Mouse (Mus musculus) inflammation-experienced regulatory T-cells, adult 6 months (primary cell): ENCODE measurements around the gene Hnrnpll. TPM values are rescaled to one million over a fixed set of nuclear protein-coding genes. Genes with fewer than 3 reads are reported as not detected.

Experiments
- ATAC-seq: one replicate; pipeline ENCODE4 v1.8.0; 2017
- polyA plus RNA-seq, 3 experiments: library from polyadenylated mRNA; unstranded; fragments of 100-300 nt; shearing (Covaris generic); gene quantifications; one replicate each; pipeline ENCODE4 v1.2.1; 2017

Hnrnpll gene
- polyA plus RNA-seq, 3 experiments from 2014 or later: 30.8 to 34.3 (median 33.4) TPM

GRCm38 (mm10) chr17:79998986-79999385 is 63.1 kb downstream of the Hnrnpll start:
- ATAC-seq: no peak

- ATAC-seq: no peak
Observed at GRCm38 (mm10) chr17:79995091-79995691, 66.9 kb downstream of the Hnrnpll start.

DNA sequence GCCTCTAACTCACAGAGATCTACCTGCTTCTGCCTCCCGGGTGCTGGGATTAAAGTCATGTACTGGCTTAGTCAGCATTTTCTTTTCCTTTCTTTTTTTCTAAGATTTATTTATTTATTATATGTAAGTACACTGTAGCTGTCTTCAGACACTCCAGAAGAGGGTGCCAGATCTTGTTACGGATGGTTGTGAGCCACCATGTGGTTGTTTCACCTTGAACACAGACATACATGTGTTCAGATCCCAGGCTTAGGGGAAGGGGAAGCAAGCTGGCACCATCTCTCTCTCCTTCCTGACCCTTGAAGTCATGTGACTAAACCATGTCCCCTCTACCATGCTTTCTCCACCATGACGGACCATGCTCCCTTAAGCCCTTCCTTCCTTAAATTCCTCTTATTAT is 70.0 kb downstream of the Hnrnpll start:
- no peak for ATAC-seq

DNA sequence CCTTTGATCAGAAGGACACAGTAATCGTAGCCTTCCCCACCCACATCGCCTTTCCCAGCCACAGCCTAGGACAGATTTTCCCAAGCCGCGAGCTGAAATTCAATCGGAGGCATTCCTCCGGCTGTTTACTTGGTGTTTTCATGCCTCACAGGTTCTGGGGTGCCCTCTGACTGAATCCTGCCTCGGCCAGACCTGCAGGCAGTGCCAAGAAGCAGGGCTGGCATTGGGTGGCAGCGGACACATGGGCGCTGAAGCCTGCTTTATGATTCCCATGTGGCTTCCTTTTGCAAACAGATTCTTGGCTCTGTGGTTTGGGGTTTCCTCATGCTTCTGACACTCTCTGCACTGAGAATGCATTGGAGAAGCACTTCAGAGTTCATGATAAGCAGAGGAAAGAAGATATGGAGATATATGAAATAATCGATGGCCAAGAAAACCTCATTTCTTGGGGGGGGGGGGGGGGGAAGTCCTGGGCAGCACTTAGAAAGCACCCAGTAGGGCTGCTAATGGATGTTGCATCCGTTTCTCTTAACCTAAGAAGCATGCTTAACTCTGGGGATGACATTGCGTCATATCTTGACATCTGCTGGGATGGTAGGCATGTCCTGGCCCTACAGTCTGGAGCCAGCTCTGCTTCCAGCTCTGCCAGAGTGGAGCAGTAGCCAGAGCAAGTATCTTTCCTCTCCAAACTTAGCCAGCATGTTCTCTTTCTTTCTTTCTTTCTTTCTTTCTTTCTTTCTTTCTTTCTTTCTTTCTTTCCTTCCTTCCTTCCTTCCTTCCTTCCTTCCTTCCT is 70.8 kb downstream of the Hnrnpll start:
- ATAC-seq: no peak

DNA sequence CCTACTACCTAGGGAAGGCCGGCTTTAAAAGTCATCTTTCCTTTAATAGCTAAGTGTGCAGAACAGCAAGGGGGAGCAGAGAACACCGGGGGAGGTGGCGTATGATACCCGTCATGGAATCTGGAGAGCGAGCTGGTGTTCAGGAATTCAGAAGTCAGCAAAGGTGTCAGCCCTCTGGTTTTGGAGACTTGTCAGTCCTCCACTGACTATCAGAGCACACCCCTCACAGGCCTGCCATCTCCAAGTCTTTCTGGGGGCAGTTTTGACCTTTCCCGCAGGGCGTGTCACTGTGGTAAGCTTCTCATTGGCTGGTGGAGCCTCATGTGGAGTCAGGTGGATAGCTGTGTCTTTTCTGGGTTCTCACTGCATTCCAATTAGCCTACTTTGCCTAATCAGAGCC is 72.0 kb downstream of the Hnrnpll start:
- ATAC-seq: no peak

DNA sequence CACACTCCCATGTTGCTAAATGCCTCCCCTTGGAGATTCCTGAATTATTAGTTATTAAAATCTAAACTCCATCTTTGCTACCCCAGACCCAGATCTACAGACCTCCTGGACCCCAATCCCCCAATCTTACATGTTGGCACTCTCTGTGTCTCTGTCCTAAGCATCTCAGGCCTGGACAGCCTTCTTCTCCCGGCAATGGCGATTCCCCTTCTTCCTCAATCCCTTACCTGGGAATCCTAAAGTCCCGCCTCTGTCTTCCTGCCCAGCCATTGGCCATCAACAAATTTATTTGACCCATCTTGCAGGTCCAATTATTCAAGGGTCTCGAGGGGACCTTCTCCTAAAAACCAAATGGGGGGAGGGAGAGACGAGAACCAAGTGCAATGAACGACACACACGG is 77.7 kb downstream of the Hnrnpll start:
- ATAC-seq: no peak

- ATAC-seq: no peak
Observed at GRCm38 (mm10) chr17:79982955-79983529, 79.1 kb downstream of the Hnrnpll start.

DNA sequence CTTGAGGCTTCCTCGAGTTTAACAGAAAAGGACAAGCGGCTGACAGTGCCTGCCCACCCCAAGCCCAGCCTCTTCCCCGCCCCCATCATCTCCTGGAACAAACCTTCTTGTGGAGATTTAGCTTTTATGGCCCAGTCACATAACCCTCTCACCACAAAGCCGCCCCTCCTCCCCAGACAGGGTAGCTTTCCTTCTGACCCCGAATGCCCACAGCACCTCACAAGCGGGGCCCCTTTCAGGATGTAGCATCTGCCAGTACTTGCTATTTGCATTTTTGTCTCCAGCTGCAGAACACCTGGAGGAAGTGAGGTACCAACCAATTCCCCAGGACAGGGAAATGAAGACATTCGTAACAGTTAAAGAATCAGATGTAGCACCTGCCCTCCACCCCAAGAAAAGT is 79.6 kb downstream of the Hnrnpll start:
- ATAC-seq: no peak

GRCm38 (mm10) chr17:79981758-79982481 is 80.2 kb downstream of the Hnrnpll start:
- ATAC-seq: no peak

DNA sequence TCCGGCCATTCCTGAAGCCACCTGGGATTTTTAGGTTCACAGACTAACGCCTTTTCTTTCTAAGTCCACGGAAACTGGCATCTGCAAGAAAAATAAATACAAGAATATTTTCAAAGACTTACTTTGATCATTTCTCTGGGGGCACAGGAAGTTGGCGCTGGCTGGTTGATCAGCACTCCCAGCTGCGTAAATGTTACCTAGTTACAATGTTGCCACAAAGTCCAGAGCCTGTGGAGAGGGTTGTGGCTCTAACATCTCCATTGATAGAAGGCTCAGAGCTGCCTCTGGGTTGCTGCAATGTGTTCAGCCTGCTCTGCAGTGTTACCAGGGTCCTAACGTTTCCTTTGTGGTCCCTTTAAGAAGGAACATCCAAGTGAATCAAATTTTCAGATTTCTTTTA is 80.8 kb downstream of the Hnrnpll start:
- ATAC-seq: no peak

GRCm38 (mm10) chr17:79980421-79981120 is 81.6 kb downstream of the Hnrnpll start:
- ATAC-seq: no peak

Other genes starting within 250 kb of the Hnrnpll start
- 10 to 100 TPM; 11.7 to 15.6 (median 14.0) TPM for gene Atl2, start 166.2 kb downstream of the Hnrnpll start, polyA plus RNA-seq
- 10 to 100 TPM; 36.2 to 50.6 (median 42.1) TPM for gene Galm, start 65.1 kb upstream of the Hnrnpll start, polyA plus RNA-seq
- gene Srsf7, start 145.0 kb upstream of the Hnrnpll start, polyA plus RNA-seq: 100 to 1,000 TPM; 539 to 598 (median 556) TPM
- gene Ttc39d, start 145.1 kb upstream of the Hnrnpll start, polyA plus RNA-seq: not detected
- gene Gemin6, start 162.1 kb upstream of the Hnrnpll start, polyA plus RNA-seq: 10 to 100 TPM; 12.7 to 17.5 (median 12.8) TPM
- gene Morn2, start 227.9 kb upstream of the Hnrnpll start, polyA plus RNA-seq: 1 to 10 TPM; 1.1 to 3.8 (median 2.1) TPM
- 10 to 100 TPM in 1 of 3 experiments, 1 to 10 TPM in 2; 7.1 to 10.5 (median 7.7) TPM for gene Dhx57, start 228.1 kb upstream of the Hnrnpll start, polyA plus RNA-seq
- gene Arhgef33, start 245.1 kb upstream of the Hnrnpll start, polyA plus RNA-seq: under 1 TPM in 1 of 3 experiments, not detected in 2; 0.95 TPM